ENCODE assay signal across 13 mouse cellular contexts in the genomic region with DNA sequence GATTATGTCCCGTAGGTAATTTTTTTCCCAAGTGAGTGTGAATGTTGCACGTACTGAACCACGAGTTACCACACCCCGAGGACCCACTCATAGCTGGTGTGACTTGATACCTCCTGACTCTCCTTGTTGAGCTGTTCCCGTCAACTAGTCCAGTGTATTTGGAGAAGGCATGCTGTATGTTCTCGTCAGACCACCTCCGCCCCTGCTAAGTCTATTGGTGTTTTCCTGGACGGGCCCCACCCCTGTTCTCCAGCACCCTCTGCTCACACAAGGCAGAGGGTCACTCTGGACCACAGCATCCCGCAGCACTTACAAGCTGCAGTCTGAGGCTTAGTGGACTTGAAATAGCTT.
A peak's percentile ranks its signal among the peaks of the same experiment; 100 is the strongest.
DNase-seq lines count a peak whose midpoint lies in the region; ATAC-seq and TF ChIP-seq lines count a peak whose summit lies in the region.
"Had no signal": no experiment of that assay in that cellular context is flagged by ENCODE, and none has a peak within 500 bp of the region (broad histone marks: within the 10 kb centered on the region; RNA-seq: fewer than 3 reads in every experiment).

No protein-coding gene starts in this region.

- H3K9me3 ChIP-seq in embryonic facial prominence, embryonic 14.5 days (ENCODE audit: control insufficient read depth, low read length), result no peaks in the 10 kb centered on the region
- H3K9me3 ChIP-seq in embryonic facial prominence, embryonic 10.5 days, result no peaks in the 10 kb centered on the region
- no peaks in the 10 kb centered on the region for H3K9me3 ChIP-seq in limb, embryonic 13.5 days
- no peaks in the 10 kb centered on the region for H3K9me3 ChIP-seq in limb, embryonic 10.5 days (replicated peaks)
- H3K9me3 ChIP-seq in intestine, postnatal 0 days (ENCODE audit: control insufficient read depth), result no peaks in the 10 kb centered on the region
- H3K9me3 ChIP-seq in stomach, postnatal 0 days (ENCODE audit: control insufficient read depth, low read length), result no peaks in the 10 kb centered on the region
- no peaks in the 10 kb centered on the region for H3K9me3 ChIP-seq in hindbrain, embryonic 13.5 days

- H3K9ac ChIP-seq in embryonic facial prominence, embryonic 14.5 days (ENCODE audit: low read depth, low read length), result no peak overlapping the region
- no peak overlapping the region for H3K9ac ChIP-seq in limb, embryonic 13.5 days
- no peak overlapping the region for H3K9ac ChIP-seq in intestine, postnatal 0 days (ENCODE audit: low read depth, low read length)
- no peak overlapping the region for H3K9ac ChIP-seq in stomach, postnatal 0 days (ENCODE audit: low read length)
- H3K9ac ChIP-seq in hindbrain, embryonic 13.5 days, result no peak overlapping the region

- H3K4me1 ChIP-seq in embryonic facial prominence, embryonic 14.5 days (ENCODE audit: control insufficient read depth, insufficient read depth, low read length), result no peaks in the 10 kb centered on the region
- H3K4me1 ChIP-seq in embryonic facial prominence, embryonic 10.5 days, result no peaks in the 10 kb centered on the region
- H3K4me1 ChIP-seq in limb, embryonic 13.5 days, result peaks cover 7% of the 10 kb centered on the region
- H3K4me1 ChIP-seq in limb, embryonic 10.5 days, result peaks cover 20% of the 10 kb centered on the region
- 0 out of 2 replicates have a peak, but pooled peaks cover 3% of the 10 kb centered on the region for H3K4me1 ChIP-seq in intestine, postnatal 0 days (replicated peaks; ENCODE audit: control insufficient read depth, insufficient read depth, low read length)
- 0 out of 2 replicates have a peak, but pooled peaks cover 3% of the 10 kb centered on the region for H3K4me1 ChIP-seq in stomach, postnatal 0 days (replicated peaks; ENCODE audit: control insufficient read depth, insufficient read depth)
- no peaks in the 10 kb centered on the region for H3K4me1 ChIP-seq in hindbrain, embryonic 13.5 days (replicated peaks)

- peak; percentile 47; the same call in 1 of the 2 replicates for ATAC-seq in embryonic facial prominence, embryonic 14.5 days (ENCODE audit: low read depth)
- ATAC-seq in limb, embryonic 13.5 days (ENCODE audit: low FRiP score, low read depth), result peak; percentile 67
- ATAC-seq in intestine, postnatal 0 days, result no peak
- ATAC-seq in stomach, postnatal 0 days (ENCODE audit: low FRiP score, low TSS enrichment), result peak; percentile 38; the same call in 1 of the 2 replicates
- no peak for ATAC-seq in hindbrain, embryonic 13.5 days (ENCODE audit: low FRiP score)
- ATAC-seq: inflammation-experienced regulatory T-cells, adult 6 months had no signal

- H3K27me3 ChIP-seq in embryonic facial prominence, embryonic 14.5 days (replicated peaks; ENCODE audit: control insufficient read depth, insufficient read depth, low read length), result no peaks in the 10 kb centered on the region
- H3K27me3 ChIP-seq in embryonic facial prominence, embryonic 10.5 days (replicated peaks; ENCODE audit: low read depth, poor library complexity, severe bottlenecking), result no peaks in the 10 kb centered on the region
- H3K27me3 ChIP-seq in limb, embryonic 13.5 days, result 0 out of 2 replicates have a peak, but pooled peaks cover 3% of the 10 kb centered on the region
- H3K27me3 ChIP-seq in limb, embryonic 10.5 days (ENCODE audit: low read depth, poor library complexity, severe bottlenecking), result no peaks in the 10 kb centered on the region
- H3K27me3 ChIP-seq in intestine, postnatal 0 days (replicated peaks; ENCODE audit: control insufficient read depth, insufficient read depth, low read length), result no peaks in the 10 kb centered on the region
- no peaks in the 10 kb centered on the region for H3K27me3 ChIP-seq in stomach, postnatal 0 days (ENCODE audit: control insufficient read depth, insufficient read depth, low read length)
- H3K27me3 ChIP-seq in hindbrain, embryonic 13.5 days, result no peaks in the 10 kb centered on the region

- 64% methylated on average over 9 of the region's 9 CpGs for WGBS in embryonic facial prominence, embryonic 14.5 days
- WGBS in embryonic facial prominence, embryonic 10.5 days, result 81% methylated on average over 9 of the region's 9 CpGs
- WGBS in limb, embryonic 13.5 days, result 66% methylated on average over 9 of the region's 9 CpGs
- 86% methylated on average over 9 of the region's 9 CpGs for WGBS in limb, embryonic 10.5 days
- 59% methylated on average over 9 of the region's 9 CpGs for WGBS in intestine, postnatal 0 days
- WGBS in stomach, postnatal 0 days, result 48% methylated on average over 9 of the region's 9 CpGs
- WGBS in hindbrain, embryonic 13.5 days, result 75% methylated on average over 9 of the region's 9 CpGs

- no peak overlapping the region for H3K4me2 ChIP-seq in embryonic facial prominence, embryonic 14.5 days (ENCODE audit: low read depth, low read length)
- H3K4me2 ChIP-seq in limb, embryonic 13.5 days (replicated peaks), result no peak overlapping the region
- H3K4me2 ChIP-seq in intestine, postnatal 0 days (replicated peaks; ENCODE audit: low read depth), result no peak overlapping the region; the same call in 1 of the 2 replicates
- H3K4me2 ChIP-seq in stomach, postnatal 0 days (replicated peaks; ENCODE audit: low read depth), result no peak overlapping the region; the same call in 1 of the 2 replicates
- no peak overlapping the region for H3K4me2 ChIP-seq in hindbrain, embryonic 13.5 days

- TF ChIP-seq EP300 in stomach, postnatal 0 days (optimal IDR thresholded peaks at IDR 0.05), result no peak

- H3K36me3 ChIP-seq in embryonic facial prominence, embryonic 14.5 days (ENCODE audit: control insufficient read depth, insufficient read depth, low read length), result no peaks in the 10 kb centered on the region
- H3K36me3 ChIP-seq in embryonic facial prominence, embryonic 10.5 days (replicated peaks), result 0 out of 2 replicates have a peak, but pooled peaks cover 3% of the 10 kb centered on the region
- H3K36me3 ChIP-seq in limb, embryonic 13.5 days, result no peaks in the 10 kb centered on the region; the same call in 1 of the 2 replicates
- no peaks in the 10 kb centered on the region for H3K36me3 ChIP-seq in limb, embryonic 10.5 days
- H3K36me3 ChIP-seq in intestine, postnatal 0 days (ENCODE audit: control insufficient read depth, insufficient read depth), result no peaks in the 10 kb centered on the region
- H3K36me3 ChIP-seq in stomach, postnatal 0 days (ENCODE audit: control insufficient read depth, insufficient read depth, low read length), result no peaks in the 10 kb centered on the region
- no peaks in the 10 kb centered on the region for H3K36me3 ChIP-seq in hindbrain, embryonic 13.5 days

- H3K27ac ChIP-seq in embryonic facial prominence, embryonic 14.5 days (replicated peaks; ENCODE audit: low read depth, low read length), result peak overlapping the region; percentile 17; the same call in 1 of the 2 replicates
- H3K27ac ChIP-seq in embryonic facial prominence, embryonic 10.5 days (replicated peaks), result no peak overlapping the region
- no peak overlapping the region for H3K27ac ChIP-seq in limb, embryonic 13.5 days
- H3K27ac ChIP-seq in limb, embryonic 10.5 days, result no peak overlapping the region
- H3K27ac ChIP-seq in intestine, postnatal 0 days (ENCODE audit: low read depth, low read length), result no peak overlapping the region
- H3K27ac ChIP-seq in stomach, postnatal 0 days (replicated peaks), result 0 out of 2 replicates have a peak overlapping the region, but pooled peaks have one; percentile 30
- H3K27ac ChIP-seq in hindbrain, embryonic 13.5 days, result no peak overlapping the region
- H3K27ac ChIP-seq: macrophage had no signal

- H3K4me3 ChIP-seq in embryonic facial prominence, embryonic 14.5 days (ENCODE audit: low read depth, low read length), result no peak overlapping the region
- no peak overlapping the region for H3K4me3 ChIP-seq in embryonic facial prominence, embryonic 10.5 days
- H3K4me3 ChIP-seq in limb, embryonic 13.5 days, result no peak overlapping the region
- no peak overlapping the region for H3K4me3 ChIP-seq in limb, embryonic 10.5 days
- H3K4me3 ChIP-seq in intestine, postnatal 0 days (ENCODE audit: low read depth, low read length), result no peak overlapping the region
- H3K4me3 ChIP-seq in stomach, postnatal 0 days (ENCODE audit: low read depth, low read length), result no peak overlapping the region
- H3K4me3 ChIP-seq in hindbrain, embryonic 13.5 days, result no peak overlapping the region

- TF ChIP-seq CTCF in intestine, postnatal 0 days (IDR thresholded peaks at IDR 0.05; ENCODE audit: low read depth), result 0 out of 2 replicates have a peak, but pooled peaks have one; percentile 1
- TF ChIP-seq CTCF in stomach, postnatal 0 days (IDR thresholded peaks at IDR 0.05; ENCODE audit: low read depth), result no peak

- peak; percentile 20 for DNase-seq in embryonic facial prominence, embryonic 14.5 days (ENCODE audit: low spot score)
- DNase-seq in embryonic facial prominence, embryonic 10.5 days (ENCODE audit: low spot score), result no peak
- no peak for DNase-seq in limb, embryonic 10.5 days (ENCODE audit: low spot score)
- peak; percentile 17 for DNase-seq in stomach, postnatal 0 days (ENCODE audit: low spot score)
- DNase-seq in embryo, embryonic 11 days, result no peak
- DNase-seq: cerebellum, adult 11 months; left cerebral cortex, postnatal 4 days; right cerebral cortex, postnatal 25 days had no signal

Comparison
In these comparisons a context has a peak if more than half of its experiments do, and no peak if none do; other contexts are left out.
1. DNase-seq: peak in embryonic facial prominence, embryonic 14.5 days (single experiment) and stomach, postnatal 0 days (single experiment); none in embryonic facial prominence, embryonic 10.5 days (single experiment), limb, embryonic 10.5 days (single experiment) and embryo, embryonic 11 days (single experiment).
2. H3K27ac ChIP-seq: peak in embryonic facial prominence, embryonic 14.5 days (single experiment) and stomach, postnatal 0 days (single experiment); none in embryonic facial prominence, embryonic 10.5 days (single experiment), limb, embryonic 13.5 days (single experiment), limb, embryonic 10.5 days (single experiment), intestine, postnatal 0 days (single experiment) and hindbrain, embryonic 13.5 days (single experiment).
3. ATAC-seq: peak in embryonic facial prominence, embryonic 14.5 days (single experiment), limb, embryonic 13.5 days (single experiment) and stomach, postnatal 0 days (single experiment); none in intestine, postnatal 0 days (single experiment) and hindbrain, embryonic 13.5 days (single experiment).